Mouse (Mus musculus) C2C12 (cell line): ENCODE measurements around the gene Cacna1h. TPM values are rescaled to one million over a fixed set of nuclear protein-coding genes. Genes with fewer than 3 reads are reported as not detected.

Experiments
- H3K27me3 ChIP-seq: one replicate; pipeline ENCODE4 v1.6.1; 2011; ENCODE audit not compliant: control insufficient read depth, insufficient read depth, insufficient read length
- H3K36me3 ChIP-seq: one replicate; pipeline ENCODE4 v1.6.1; 2011; ENCODE audit not compliant: control insufficient read depth, insufficient read depth
- H3K4me3 ChIP-seq: one replicate; pipeline ENCODE4 v1.5.1; 2011; ENCODE audit warnings: mild to moderate bottlenecking, control low read depth; ENCODE audit not compliant: poor library complexity, insufficient read depth, severe bottlenecking
- H3K79me2 ChIP-seq: one replicate; pipeline ENCODE4 v1.6.1; 2011; ENCODE audit not compliant: control insufficient read depth, insufficient read depth
- H3K79me3 ChIP-seq: one replicate; pipeline ENCODE4 v1.6.1; 2011; ENCODE audit warnings: low read depth, control low read depth
- H3ac ChIP-seq: one replicate; pipeline ENCODE3; 2011; ENCODE audit warnings: low read depth; ENCODE audit not compliant: control insufficient read depth, insufficient read length
- CEBPB ChIP-seq: IDR thresholded peaks from one replicate; pipeline ENCODE4 v1.6.1; 2011; ENCODE audit warnings: low read depth, mild to moderate bottlenecking, control low read depth, moderate library complexity
- CTCF ChIP-seq: IDR thresholded peaks from one replicate; pipeline ENCODE4 v1.5.1; 2011; ENCODE audit not compliant: control insufficient read depth, insufficient read depth, insufficient read length
- FOSL1 ChIP-seq: IDR thresholded peaks from one replicate; pipeline ENCODE4 v1.8.0; 2011; ENCODE audit warnings: mild to moderate bottlenecking, low read length; ENCODE audit not compliant: poor library complexity, insufficient read depth, severe bottlenecking
- MAX ChIP-seq: IDR thresholded peaks from one replicate; pipeline ENCODE4 v1.6.1; 2011; ENCODE audit warnings: mild to moderate bottlenecking, control low read depth
- MYOD1 ChIP-seq: IDR thresholded peaks from one replicate; pipeline ENCODE4 v1.6.1; 2011; ENCODE audit warnings: low read depth; ENCODE audit not compliant: control insufficient read depth, insufficient read length
- MYOG ChIP-seq: IDR thresholded peaks from one replicate; pipeline ENCODE4 v1.6.1; 2011; ENCODE audit not compliant: control insufficient read depth, insufficient read length; ENCODE audit errors: extremely low read depth
- USF1 ChIP-seq: IDR thresholded peaks from one replicate; pipeline ENCODE4 v1.6.1; 2011; ENCODE audit warnings: low read depth, mild to moderate bottlenecking, control low read depth, moderate library complexity
- polyA plus RNA-seq: library from polyadenylated mRNA; unstranded; fragments of >200 nt; fragmentation: generic; extraction: Trizol; gene quantifications from one replicate; pipeline ENCODE4 v1.2.1, GENCODE M21; 2012; ENCODE audit warnings: missing spikeins

The Cacna1h gene
- polyA plus RNA-seq, 1 experiment, result not detected

DNA sequence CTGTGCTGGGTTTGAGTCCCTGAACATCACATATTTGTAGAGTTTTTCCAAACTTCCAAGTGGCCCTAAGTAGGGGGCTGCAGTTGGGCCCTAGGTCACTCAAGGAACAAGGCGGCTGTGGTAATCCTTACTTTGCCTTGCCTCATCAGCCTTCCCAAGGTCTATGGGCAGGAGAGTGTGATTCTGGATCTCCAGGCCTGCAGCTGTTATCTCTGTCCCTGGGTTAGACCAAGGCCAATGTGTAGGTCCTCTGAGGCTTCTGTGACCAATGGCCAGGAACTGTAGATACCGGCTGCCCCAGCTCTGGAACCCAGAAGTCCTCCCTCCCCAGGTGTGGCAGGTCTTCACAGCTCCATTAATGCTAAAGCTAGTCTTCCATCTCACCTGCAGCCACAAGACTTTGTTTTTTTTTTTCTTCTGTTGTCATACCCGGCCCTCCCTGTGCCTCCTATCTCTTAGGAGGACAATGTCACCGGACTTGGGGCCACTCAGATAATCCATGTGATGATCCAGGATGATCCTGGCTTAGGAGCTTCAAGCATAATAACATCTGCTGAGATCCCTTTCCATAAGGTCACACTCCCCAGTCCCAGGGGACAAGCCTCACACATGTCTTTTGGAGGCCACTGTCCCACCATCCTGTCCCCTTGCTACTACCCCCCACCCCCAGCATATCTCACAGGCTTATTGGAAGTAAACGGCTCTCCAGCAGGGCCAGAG is 18.8 kb upstream of the Cacna1h start:
- Histone ChIP-seq H3K79me3 (no peaks in the 10 kb centered on the region), H3K79me2 (no peaks in the 10 kb centered on the region), H3K36me3 (no peaks in the 10 kb centered on the region), H3K27me3 (peaks cover 38% of the 10 kb centered on the region), H3K4me3 (no peak overlapping the region), H3ac (no peak overlapping the region)
- no peak for TF ChIP-seq MYOG
- no peak for TF ChIP-seq FOSL1
- no peak for TF ChIP-seq CEBPB
- no peak for TF ChIP-seq MAX
- no peak for TF ChIP-seq MYOD1
- no peak for TF ChIP-seq USF1
- TF ChIP-seq CTCF, result no peak

DNA sequence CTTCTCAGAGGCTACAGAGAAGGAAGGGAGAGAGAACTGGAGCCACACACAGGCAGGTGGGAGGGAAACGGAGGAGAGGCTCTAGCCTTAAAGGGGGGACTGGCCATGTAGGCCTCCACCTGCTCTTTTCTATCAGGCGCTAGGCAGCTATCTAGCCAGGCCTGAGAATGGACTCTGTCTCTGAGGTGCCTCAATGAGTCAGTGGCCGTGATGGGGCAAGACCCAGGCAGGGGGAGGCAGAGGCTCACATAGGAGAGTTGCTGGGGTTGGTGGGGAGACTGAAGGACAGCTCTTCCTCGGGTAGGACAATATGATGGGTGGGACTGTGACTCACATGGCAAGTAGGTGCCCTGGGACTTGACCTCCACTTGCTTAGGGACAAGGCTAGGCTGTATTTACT is 16.7 kb upstream of the Cacna1h start:
- H3K79me2 ChIP-seq, result no peaks in the 10 kb centered on the region
- no peak overlapping the region for H3K4me3 ChIP-seq
- no peaks in the 10 kb centered on the region for H3K36me3 ChIP-seq
- no peak for TF ChIP-seq CEBPB
- TF ChIP-seq USF1, result no peak
- TF ChIP-seq MYOD1, result no peak
- no peak for TF ChIP-seq FOSL1
- TF ChIP-seq MAX, result no peak
- H3ac ChIP-seq, result no peak overlapping the region
- no peaks in the 10 kb centered on the region for H3K79me3 ChIP-seq
- peaks cover 53% of the 10 kb centered on the region for H3K27me3 ChIP-seq

DNA sequence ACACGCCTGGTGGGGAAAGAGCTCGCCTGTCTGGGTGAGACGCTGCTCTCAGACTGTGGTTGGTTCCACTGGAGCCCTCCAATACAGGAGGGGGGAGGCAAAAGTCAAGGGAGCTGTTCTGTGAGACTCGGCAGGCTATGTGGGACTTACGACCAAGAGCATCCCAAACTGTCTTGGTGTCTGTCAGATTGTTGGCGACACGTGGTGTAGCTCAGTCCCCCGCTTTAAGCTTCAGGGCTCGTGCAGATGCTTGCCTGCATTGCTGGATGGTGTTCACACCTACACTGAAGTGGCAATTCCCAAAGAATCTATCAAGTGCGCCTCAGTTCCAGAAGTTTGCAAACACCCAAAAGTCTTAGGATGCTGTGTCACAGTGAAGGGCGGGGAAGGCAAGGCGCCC is 14.3 kb upstream of the Cacna1h start:
- H3K36me3 ChIP-seq, result no peaks in the 10 kb centered on the region
- H3K27me3 ChIP-seq, result peaks cover 74% of the 10 kb centered on the region
- no peak for TF ChIP-seq USF1
- no peaks in the 10 kb centered on the region for H3K79me2 ChIP-seq
- H3K79me3 ChIP-seq, result no peaks in the 10 kb centered on the region
- H3K4me3 ChIP-seq, result no peak overlapping the region
- H3ac ChIP-seq, result no peak overlapping the region

DNA sequence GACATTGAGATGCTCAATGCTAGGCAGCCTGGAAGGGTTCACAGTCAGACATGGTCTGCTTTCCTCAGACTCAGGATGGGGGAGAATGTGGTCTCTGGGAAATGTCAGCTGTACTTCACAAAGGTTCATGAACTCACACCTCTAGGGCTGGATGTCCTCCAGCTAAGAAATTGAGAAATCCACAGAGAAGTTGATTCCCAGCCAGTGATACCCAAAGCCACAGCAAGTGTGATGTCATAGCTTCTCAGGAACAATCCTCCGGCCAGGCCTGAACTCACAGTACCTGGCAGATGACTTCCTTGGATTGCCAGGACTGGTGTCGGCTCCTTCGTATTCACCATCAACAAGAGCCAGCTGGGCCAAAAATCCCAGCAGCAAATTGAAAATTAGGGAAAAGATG is 12.3 kb upstream of the Cacna1h start:
- Histone ChIP-seq H3ac (no peak overlapping the region), H3K4me3 (no peak overlapping the region), H3K79me3 (no peaks in the 10 kb centered on the region), H3K36me3 (no peaks in the 10 kb centered on the region), H3K27me3 (peaks cover 82% of the 10 kb centered on the region), H3K79me2 (no peaks in the 10 kb centered on the region)
- no peak for TF ChIP-seq CEBPB
- no peak for TF ChIP-seq USF1
- no peak for TF ChIP-seq CTCF
- no peak for TF ChIP-seq MAX
- no peak for TF ChIP-seq FOSL1
- no peak for TF ChIP-seq MYOG
- no peak for TF ChIP-seq MYOD1

DNA sequence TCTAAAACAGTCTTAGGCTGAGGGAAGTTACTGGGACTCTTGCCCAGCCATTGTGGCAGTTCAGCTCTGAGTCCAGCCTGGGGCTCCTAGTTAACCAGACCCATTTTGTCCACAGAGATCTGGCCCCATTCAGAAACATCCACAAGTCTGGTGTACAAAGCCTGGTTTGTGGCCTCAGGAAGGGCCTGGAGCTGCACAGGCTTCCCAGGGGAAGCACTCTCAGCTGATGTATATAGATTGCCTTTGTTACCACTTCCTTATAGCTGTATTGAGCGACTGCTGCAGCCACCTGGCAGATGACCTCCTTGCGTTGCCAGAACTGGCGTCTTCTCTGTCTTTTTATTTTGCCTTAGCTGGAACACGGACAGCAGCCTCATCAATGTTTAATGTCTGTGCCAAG is 11.5 kb upstream of the Cacna1h start:
- no peak overlapping the region for H3K4me3 ChIP-seq
- peaks cover 79% of the 10 kb centered on the region for H3K27me3 ChIP-seq
- TF ChIP-seq MYOD1 (no peak), CTCF (no peak), FOSL1 (no peak), USF1 (no peak), MAX (no peak), MYOG (no peak), CEBPB (no peak)
- H3K79me3 ChIP-seq, result no peaks in the 10 kb centered on the region
- no peaks in the 10 kb centered on the region for H3K79me2 ChIP-seq
- no peaks in the 10 kb centered on the region for H3K36me3 ChIP-seq
- no peak overlapping the region for H3ac ChIP-seq

DNA sequence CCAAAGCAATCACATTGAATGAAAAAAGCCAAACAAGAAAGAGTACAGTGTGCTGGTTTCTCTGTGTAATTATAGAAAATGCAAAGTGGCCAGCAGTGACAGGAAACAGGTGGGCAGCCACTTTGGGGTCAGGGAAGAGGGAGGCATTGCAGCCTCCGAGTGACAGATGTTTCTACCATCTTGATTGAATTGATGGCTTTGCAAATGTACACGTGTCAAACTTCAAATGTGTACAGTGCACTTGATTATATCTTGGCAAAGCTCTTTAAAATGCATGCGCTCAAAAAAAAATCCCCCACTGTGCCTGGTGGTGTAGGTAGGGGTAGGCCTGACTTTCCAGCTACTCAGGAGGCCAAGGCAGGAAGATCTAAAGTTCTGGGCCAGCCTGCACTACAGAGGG is 9.3 kb upstream of the Cacna1h start:
- no peak overlapping the region for H3ac ChIP-seq
- no peak overlapping the region for H3K4me3 ChIP-seq
- peaks cover 58% of the 10 kb centered on the region for H3K27me3 ChIP-seq
- H3K79me2 ChIP-seq, result no peaks in the 10 kb centered on the region
- H3K79me3 ChIP-seq, result no peaks in the 10 kb centered on the region
- TF ChIP-seq CTCF (no peak), CEBPB (no peak)
- H3K36me3 ChIP-seq, result no peaks in the 10 kb centered on the region
